Mouse (Mus musculus) heart, embryonic 10.5 days (tissue): ENCODE data around the gene Hist1h4j. TPM values are rescaled to one million over a fixed set of nuclear protein-coding genes. Genes with fewer than 3 reads are reported as not detected.
"Not testable (repeated sequence)": the region's sequence is repeated elsewhere in the genome, so short reads cannot be mapped to it uniquely, and the experiment has no call there.

Experiments used
- DNase-seq: peaks from one replicate; pipeline ENCODE4 v3.0.0-alpha.2; 2017; ENCODE audit warnings: low spot score
- H3K27ac ChIP-seq: fragments of 300-500 bp; sonication (generic); 2 replicates; pipeline ENCODE4 v1.5.1; 2016; ENCODE audit warnings: mild to moderate bottlenecking
- H3K27me3 ChIP-seq: fragments of 300-500 bp; sonication (generic); 2 replicates; pipeline ENCODE4 v1.6.1; 2016; ENCODE audit warnings: mild to moderate bottlenecking; ENCODE audit not compliant: poor library complexity, insufficient read depth, severe bottlenecking
- H3K36me3 ChIP-seq: fragments of 300-500 bp; sonication (generic); 2 replicates; pipeline ENCODE4 v1.6.1; 2016; ENCODE audit warnings: mild to moderate bottlenecking, moderate library complexity
- H3K4me1 ChIP-seq: fragments of 300-500 bp; sonication (generic); 2 replicates; pipeline ENCODE4 v1.6.1; 2016; ENCODE audit warnings: mild to moderate bottlenecking
- H3K4me3 ChIP-seq: fragments of 300-500 bp; sonication (generic); 2 replicates; pipeline ENCODE4 v1.5.1; 2016; ENCODE audit warnings: mild to moderate bottlenecking, moderate library complexity
- H3K9me3 ChIP-seq: fragments of 300-500 bp; sonication (generic); 2 replicates; pipeline ENCODE4 v1.6.1; 2016; ENCODE audit warnings: mild to moderate bottlenecking, moderate library complexity
- WGBS: fragments of 180-500 bp; shearing (Covaris S2); methylation state at CpG from one replicate; pipeline ENCODE4 v1.1.7; 2016; 5-methylcytosine and 5-hydroxymethylcytosine counted together
- polyA plus RNA-seq: library from polyadenylated mRNA; unstranded; fragments of >200 nt; fragmentation: Nextera tagmentation; extraction: Ambion mirVana; gene quantifications from 2 replicates; pipeline ENCODE4 v1.2.1, GENCODE M21; 2016

The Hist1h4j gene
- polyA plus RNA-seq, 1 experiment from 2014 or later, result 2.0 TPM

DNA sequence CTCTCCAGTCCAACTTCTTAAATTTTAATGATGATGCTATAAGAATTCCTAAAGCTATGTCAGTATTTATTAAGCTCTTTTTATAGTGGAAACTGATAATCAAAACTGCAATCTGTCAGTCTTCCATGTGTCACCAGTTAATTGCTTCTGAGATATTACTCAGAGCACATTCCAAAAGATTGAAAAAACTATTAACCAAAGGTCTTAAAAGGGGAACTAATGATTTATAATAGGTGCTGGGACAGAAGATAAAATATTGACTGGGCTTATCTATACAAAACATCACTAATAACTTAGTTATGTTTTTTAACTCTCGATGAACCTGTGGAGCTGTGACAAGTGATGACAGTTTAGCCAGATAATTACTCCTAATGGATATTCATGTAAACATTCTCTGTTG lies 10.1 kb downstream of the Hist1h4j start:
- Histone ChIP-seq H3K9me3 (no peaks in the 10 kb centered on the region), H3K4me1 (peaks cover 4% of the 10 kb centered on the region; the same call in 1 of the 2 replicates), H3K36me3 (0 out of 2 replicates have a peak, but pooled peaks cover 2% of the 10 kb centered on the region), H3K4me3 (no peak overlapping the region), H3K27me3 (no peaks in the 10 kb centered on the region), H3K27ac (no peak overlapping the region)
- no peak for DNase-seq
- 82% methylated on average over 1 of the region's 1 CpGs for WGBS

DNA sequence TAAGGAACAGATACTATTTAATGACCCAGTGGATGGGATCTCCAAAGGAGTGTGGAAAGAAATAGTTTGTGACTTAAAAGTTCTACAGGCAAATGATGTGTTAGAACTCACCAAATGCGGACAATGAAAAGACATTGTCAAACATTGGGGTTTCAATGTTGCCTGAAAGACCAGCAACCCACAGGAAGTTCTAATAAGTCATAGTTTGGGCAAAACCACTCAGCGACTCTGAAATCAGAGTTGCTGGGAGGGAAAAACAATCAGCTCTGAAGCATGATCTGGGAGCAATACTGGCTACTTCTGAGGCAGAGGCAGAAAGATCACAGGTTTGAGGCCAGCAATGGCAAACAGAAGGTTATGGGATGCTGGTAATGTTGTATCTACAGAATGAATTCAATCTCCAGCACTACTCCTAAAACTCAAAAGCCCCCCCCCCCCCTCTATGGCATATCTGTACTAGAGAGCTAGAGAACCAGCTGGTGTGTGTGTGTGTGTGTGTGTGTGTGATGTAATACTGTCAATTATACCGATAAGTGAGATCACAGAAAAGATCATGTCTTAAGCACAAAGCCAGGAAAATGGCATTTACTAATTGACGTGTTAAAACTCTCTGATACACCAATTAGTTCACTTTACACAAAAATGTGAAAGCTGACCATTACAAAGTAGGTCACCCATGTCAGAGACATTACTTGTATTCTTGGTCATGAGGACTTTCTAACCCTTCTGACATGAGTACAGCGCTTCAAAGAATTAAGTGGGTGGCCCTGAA lies 14.7 kb downstream of the Hist1h4j start:
- Histone ChIP-seq H3K27ac (peak overlapping the region; percentile 89), H3K27me3 (no peaks in the 10 kb centered on the region), H3K4me3 (peak overlapping the region; percentile 62), H3K36me3 (0 out of 2 replicates have a peak, but pooled peaks cover 2% of the 10 kb centered on the region), H3K4me1 (peaks cover 17% of the 10 kb centered on the region; the same call in 1 of the 2 replicates), H3K9me3 (no peaks in the 10 kb centered on the region)
- 7% methylated on average over 5 of the region's 5 CpGs for WGBS
- DNase-seq, result peak; percentile 77

DNA sequence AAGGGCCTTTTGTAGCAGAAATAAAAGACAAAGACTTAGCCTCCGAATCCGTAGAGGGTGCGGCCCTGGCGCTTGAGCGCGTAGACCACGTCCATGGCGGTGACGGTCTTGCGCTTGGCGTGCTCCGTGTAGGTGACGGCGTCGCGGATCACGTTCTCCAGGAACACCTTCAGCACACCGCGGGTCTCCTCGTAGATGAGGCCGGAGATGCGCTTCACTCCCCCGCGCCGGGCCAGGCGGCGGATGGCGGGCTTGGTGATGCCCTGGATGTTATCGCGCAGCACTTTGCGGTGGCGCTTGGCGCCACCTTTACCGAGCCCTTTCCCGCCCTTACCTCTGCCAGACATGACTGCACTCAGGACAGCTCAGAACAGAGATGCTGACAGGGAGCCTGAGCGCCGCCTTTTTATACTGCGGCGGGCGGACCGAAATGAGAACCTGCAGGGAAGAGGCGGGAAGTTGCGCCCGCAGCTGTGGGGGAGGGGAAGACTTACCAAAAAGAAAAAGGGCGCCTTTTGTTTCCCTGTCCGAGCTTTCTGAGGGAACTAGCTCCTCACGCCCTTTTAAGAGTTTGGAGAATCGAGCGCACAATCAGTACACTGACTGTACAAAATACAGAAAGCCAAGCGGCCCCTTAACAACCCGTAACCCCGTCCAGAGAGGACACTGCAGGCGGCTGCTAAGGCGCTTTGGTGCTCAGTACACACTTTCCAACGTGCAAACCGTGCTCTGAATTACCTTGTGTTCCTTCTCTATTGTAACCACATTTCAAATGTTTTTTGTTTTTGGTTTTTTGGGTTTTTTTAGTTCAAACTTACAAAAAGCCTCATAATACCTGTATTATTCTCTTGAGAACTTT lies 15.5 kb downstream of the Hist1h4j start, which contains the start of gene Hist1h4k:
Hist1h4k (minus strand) TSS at position 347 of the 859 bp plus-strand sequence.
- WGBS, result under 1% methylated on average over 53 of the region's 56 CpGs
- H3K4me3 ChIP-seq, result peak within 1 kb of the TSS; percentile 62
- peak; percentile 96 for DNase-seq
- peak within 1 kb of the TSS; percentile 89 for H3K27ac ChIP-seq
- H3K4me1 ChIP-seq, result peaks cover 17% of the 10 kb centered on the region; the same call in 1 of the 2 replicates
- not testable (repeated sequence) for H3K36me3 ChIP-seq, H3K9me3 ChIP-seq, H3K27me3 ChIP-seq

DNA sequence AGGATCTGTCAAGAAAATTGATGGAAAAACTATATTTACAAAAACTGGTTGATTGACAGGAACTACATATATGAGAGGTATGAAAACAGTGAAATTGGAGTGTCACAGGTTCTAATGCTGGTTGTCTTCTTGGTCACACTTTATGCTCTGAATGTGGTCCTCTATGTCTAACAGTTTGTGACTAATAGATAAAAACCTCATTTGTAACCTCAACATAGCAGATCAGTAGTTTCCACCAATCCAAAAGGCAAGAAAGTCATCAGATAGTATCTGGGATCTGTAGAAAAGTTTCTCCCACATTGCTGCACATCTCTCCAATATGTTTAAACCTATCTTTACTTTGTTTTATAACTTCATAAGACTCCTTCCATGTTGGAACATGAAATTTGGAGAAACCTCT lies 16.6 kb downstream of the Hist1h4j start:
- Histone ChIP-seq H3K4me1 (peaks cover 17% of the 10 kb centered on the region; the same call in 1 of the 2 replicates), H3K9me3 (no peaks in the 10 kb centered on the region), H3K27ac (peak overlapping the region; percentile 89), H3K4me3 (no peak overlapping the region), H3K36me3 (0 out of 2 replicates have a peak, but pooled peaks cover 2% of the 10 kb centered on the region), H3K27me3 (no peaks in the 10 kb centered on the region)
- no peak for DNase-seq

DNA sequence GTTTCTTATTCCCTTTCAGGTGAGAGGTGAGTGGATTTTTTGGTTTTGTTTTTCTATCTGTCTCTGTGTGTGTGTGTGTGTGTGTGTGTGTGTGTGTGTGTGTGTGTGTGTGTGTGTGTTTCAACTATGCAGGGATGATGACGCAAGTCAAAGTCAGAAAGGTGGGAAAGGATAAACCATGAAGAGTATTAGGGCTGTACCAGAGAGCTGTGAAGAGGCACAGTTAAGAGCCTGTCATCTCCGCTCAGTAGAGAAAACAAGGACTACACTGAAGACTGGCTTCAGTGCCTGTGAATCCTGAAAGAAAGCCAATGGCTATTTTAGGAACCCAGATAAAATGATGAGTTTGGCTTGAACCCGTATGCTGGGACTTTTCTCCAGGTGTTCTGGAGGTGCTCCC lies 17.0 kb downstream of the Hist1h4j start:
- WGBS, result 44% methylated on average over 3 of the region's 3 CpGs

DNA sequence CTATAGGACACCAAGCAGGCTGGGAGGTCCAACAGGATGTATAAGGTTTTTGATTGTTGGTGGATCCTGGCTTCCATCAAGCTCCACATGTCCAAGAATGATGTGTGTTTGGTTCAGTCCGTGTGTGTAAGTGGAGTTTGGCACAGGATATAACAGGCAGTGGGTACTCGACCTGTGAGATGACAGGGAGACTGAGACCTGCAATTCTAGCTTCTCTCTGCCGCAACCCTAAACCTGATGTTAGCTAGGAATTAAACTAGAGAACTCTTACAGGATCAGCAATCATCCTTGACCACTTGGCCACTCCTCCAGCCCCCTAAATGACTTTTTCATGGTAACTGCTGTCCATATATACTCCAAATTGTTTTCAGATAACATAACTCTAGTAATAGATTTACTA lies 17.5 kb downstream of the Hist1h4j start:
- H3K27me3 ChIP-seq, result no peaks in the 10 kb centered on the region
- 42% methylated on average over 3 of the region's 3 CpGs for WGBS
- DNase-seq, result no peak

More for the DNA sequence above, 17.0 kb downstream of the Hist1h4j start:
- Histone ChIP-seq H3K36me3 (0 out of 2 replicates have a peak, but pooled peaks cover 2% of the 10 kb centered on the region), H3K4me1 (peaks cover 17% of the 10 kb centered on the region; the same call in 1 of the 2 replicates), H3K27ac (peak overlapping the region; percentile 89), H3K9me3 (no peaks in the 10 kb centered on the region), H3K4me3 (peak overlapping the region; percentile 55; the same call in 1 of the 2 replicates), H3K27me3 (no peaks in the 10 kb centered on the region)
- DNase-seq, result no peak

DNA sequence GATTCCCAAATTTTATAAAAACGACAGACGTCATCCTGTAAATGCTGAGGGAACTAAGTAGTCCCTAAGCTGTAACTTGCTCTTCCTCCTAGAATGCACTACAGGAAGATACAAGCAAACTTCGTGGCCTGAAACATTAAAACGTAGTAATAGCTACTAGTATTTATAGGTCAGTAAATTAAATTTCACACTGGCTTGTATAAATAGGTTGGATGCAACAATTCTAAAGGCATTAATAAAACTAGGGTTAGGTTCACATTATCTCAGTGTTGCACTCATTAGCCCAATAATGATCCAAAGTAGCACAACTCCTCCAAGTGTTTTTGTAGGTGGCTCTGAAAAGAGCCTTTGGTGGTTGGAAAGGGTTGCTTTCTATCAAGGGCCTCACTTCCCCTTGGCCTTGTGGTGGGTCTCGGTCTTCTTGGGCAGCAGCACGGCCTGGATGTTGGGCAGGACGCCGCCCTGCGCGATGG lies 18.2 kb downstream of the Hist1h4j start:
- peak overlapping the region; percentile 89 for H3K27ac ChIP-seq
- 4% methylated on average over 10 of the region's 10 CpGs for WGBS
- no peak for DNase-seq

More for the DNA sequence above, 17.5 kb downstream of the Hist1h4j start:
- Histone ChIP-seq H3K4me3 (peak overlapping the region; percentile 55), H3K4me1 (peaks cover 17% of the 10 kb centered on the region; the same call in 1 of the 2 replicates), H3K36me3 (0 out of 2 replicates have a peak, but pooled peaks cover 1% of the 10 kb centered on the region), H3K9me3 (no peaks in the 10 kb centered on the region), H3K27ac (peak overlapping the region; percentile 89)

DNA sequence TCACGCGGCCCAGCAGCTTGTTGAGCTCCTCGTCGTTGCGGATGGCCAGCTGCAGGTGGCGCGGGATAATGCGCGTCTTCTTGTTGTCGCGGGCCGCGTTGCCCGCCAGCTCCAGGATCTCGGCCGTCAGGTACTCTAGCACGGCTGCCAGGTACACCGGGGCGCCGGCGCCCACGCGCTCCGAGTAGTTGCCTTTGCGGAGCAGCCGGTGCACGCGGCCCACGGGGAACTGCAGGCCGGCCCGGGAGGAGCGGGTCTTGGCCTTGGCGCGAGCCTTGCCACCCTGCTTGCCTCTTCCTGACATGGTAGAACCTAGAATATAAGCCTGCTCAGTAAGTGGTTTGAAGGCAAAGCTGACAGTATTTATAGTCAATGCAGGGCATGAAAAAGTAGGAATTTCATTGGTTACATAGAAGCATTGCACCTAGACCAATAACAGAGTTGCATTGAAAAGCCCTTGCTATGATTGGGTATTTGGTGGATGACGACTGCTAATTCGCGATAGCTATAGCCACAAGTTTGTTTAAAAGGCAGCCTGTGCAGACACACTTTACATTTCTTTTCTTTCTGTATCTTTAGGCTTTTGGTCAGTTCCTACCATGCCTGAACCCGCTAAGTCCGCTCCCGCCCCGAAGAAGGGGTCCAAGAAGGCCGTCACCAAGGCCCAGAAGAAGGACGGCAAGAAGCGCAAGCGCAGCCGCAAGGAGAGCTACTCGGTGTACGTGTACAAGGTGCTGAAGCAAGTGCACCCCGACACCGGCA lies 18.8 kb downstream of the Hist1h4j start, which contains the start of the genes Hist1h2ak and Hist1h2bn:
Hist1h2ak (minus strand) TSS at position 304 of the 762 bp plus-strand sequence.
Hist1h2bn (plus strand) TSS at position 600 of the 762 bp plus-strand sequence.
- peak; percentile 93 for DNase-seq
- Histone ChIP-seq H3K4me1 (peaks cover 17% of the 10 kb centered on the region; the same call in 1 of the 2 replicates), H3K27ac (peak within 1 kb of the TSS; percentile 89), H3K4me3 (peak within 1 kb of the TSS; percentile 60)
- WGBS, result 0% methylated on average over 48 of the region's 50 CpGs
- H3K36me3 ChIP-seq, H3K9me3 ChIP-seq, H3K27me3 ChIP-seq: not testable (repeated sequence)

More for the DNA sequence above, 18.2 kb downstream of the Hist1h4j start:
- peaks cover 17% of the 10 kb centered on the region; the same call in 1 of the 2 replicates for H3K4me1 ChIP-seq
- no peaks in the 10 kb centered on the region for H3K27me3 ChIP-seq
- no peaks in the 10 kb centered on the region for H3K9me3 ChIP-seq
- peak overlapping the region; percentile 55 for H3K4me3 ChIP-seq
- H3K36me3 ChIP-seq, result no peaks in the 10 kb centered on the region

DNA sequence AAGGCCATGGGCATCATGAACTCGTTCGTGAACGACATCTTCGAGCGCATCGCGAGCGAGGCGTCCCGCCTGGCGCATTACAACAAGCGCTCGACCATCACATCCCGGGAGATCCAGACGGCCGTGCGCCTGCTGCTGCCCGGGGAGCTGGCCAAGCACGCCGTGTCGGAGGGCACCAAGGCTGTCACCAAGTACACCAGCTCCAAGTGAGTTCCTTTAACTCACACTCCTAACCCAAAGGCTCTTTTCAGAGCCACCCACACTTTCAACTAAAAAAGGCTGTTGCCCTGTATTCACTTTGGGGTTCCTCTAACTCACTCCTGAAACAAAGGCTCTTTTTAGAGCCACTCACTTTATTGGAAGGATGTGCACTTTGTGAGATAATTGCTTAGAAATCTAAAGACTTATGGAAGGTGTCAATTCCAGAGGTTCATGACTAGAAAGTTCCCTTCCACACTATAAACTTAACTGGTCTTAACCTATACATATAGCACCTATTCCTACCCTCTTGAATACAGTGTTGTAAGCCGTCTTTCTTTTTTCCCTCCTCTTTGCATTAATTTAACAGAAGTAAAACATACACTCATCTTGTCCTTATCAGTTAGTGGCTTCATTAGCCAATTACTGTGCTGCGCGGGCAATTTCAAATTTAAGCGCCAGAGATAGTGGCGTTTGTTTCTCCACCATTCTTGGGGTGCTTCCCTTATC lies 19.6 kb downstream of the Hist1h4j start:
- under 1% methylated on average over 23 of the region's 26 CpGs for WGBS
- not testable (repeated sequence) for H3K9me3 ChIP-seq, H3K27me3 ChIP-seq, H3K36me3 ChIP-seq
- Histone ChIP-seq H3K27ac (peak overlapping the region; percentile 83), H3K4me3 (peak overlapping the region; percentile 60), H3K4me1 (peaks cover 17% of the 10 kb centered on the region; the same call in 1 of the 2 replicates)
- peak; percentile 86 for DNase-seq

DNA sequence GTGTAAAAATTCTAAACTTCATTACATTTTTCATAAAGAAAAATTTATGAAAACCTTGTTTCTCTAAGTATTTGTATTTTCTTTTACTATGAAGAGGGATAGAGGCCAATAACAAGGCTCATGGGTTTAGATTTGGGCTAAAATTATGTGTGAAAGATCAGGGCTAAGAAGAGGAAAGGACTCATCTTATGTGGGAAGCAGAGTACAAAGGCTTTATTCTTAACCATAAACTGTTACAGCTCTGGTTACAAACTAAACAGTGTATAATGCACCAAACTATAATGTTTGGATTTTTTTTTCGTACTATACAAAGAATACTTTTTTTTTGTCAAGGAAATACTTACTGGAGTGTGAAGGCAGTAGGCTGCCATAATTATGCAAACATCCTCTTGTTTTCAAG lies 20.8 kb downstream of the Hist1h4j start:
- Histone ChIP-seq H3K4me1 (peaks cover 17% of the 10 kb centered on the region; the same call in 1 of the 2 replicates), H3K9me3 (no peaks in the 10 kb centered on the region), H3K36me3 (no peaks in the 10 kb centered on the region), H3K27me3 (no peaks in the 10 kb centered on the region), H3K4me3 (peak overlapping the region; percentile 60), H3K27ac (no peak overlapping the region)
- 86% methylated on average over 1 of the region's 1 CpGs for WGBS
- DNase-seq, result no peak
